Mouse (Mus musculus) heart, embryonic 14.5 days (tissue): ENCODE measurements at regions not wholly inside any gene's neighbourhood (a gene's known extent, or its start where the extent isn't known, plus 50 kb on each side); places are given as distances from the start of the nearest gene placed in this dataset.

Source experiments
- ATAC-seq: fragments of 200-750 bp; cut with Nextera tagmentation; 2 replicates; pipeline ENCODE4 v1.8.0; 2017; ENCODE audit warnings: low read depth, moderate TSS enrichment; ENCODE audit not compliant: insufficient number of reproducible peaks, insufficient read depth, low FRiP score
- H3K27ac ChIP-seq, 2 experiments: fragments of 200-500 bp in 1 of 2; fragments of 300-500 bp in 1 of 2; sonication (generic) in 1 of 2; replicated peaks in 1 of 2; 2 replicates each; pipeline ENCODE4 v1.5.1; 2012 to 2014; ENCODE audit warnings: low read depth in 2 of 2, low read length in 2 of 2, control low read depth in 1 of 2, mild to moderate bottlenecking in 1 of 2, mixed read lengths in 1 of 2; ENCODE audit not compliant: control insufficient read depth in 1 of 2, insufficient read depth in 1 of 2
- H3K27me3 ChIP-seq: fragments of 300-500 bp; sonication (generic); 2 replicates; pipeline ENCODE4 v1.6.1; 2014; ENCODE audit warnings: mild to moderate bottlenecking, low read length, control low read depth; ENCODE audit not compliant: control insufficient read depth, insufficient read depth
- H3K36me3 ChIP-seq: fragments of 300-500 bp; sonication (generic); 2 replicates; pipeline ENCODE4 v1.6.1; 2014; ENCODE audit warnings: mild to moderate bottlenecking, control low read depth, low read length, mixed read lengths; ENCODE audit not compliant: control insufficient read depth, insufficient read depth
- H3K4me1 ChIP-seq, 2 experiments: fragments of 200-500 bp in 1 of 2; fragments of 300-500 bp in 1 of 2; sonication (generic) in 1 of 2; 2 replicates each; pipeline ENCODE4 v1.6.1; 2012 to 2014; ENCODE audit warnings: low read length in 2 of 2, control low read depth in 1 of 2, mixed read lengths in 1 of 2; ENCODE audit not compliant: control insufficient read depth in 2 of 2, insufficient read depth in 2 of 2
- H3K4me2 ChIP-seq: fragments of 300-500 bp; sonication (generic); 2 replicates; pipeline ENCODE4 v1.6.1; 2014; ENCODE audit warnings: mild to moderate bottlenecking, low read length
- H3K4me3 ChIP-seq, 2 experiments: fragments of 200-500 bp in 1 of 2; fragments of 300-500 bp in 1 of 2; sonication (generic) in 1 of 2; 2 replicates each; pipeline ENCODE4 v1.5.1; 2012 to 2014; ENCODE audit warnings: low read length in 2 of 2, mild to moderate bottlenecking in 2 of 2, control low read depth in 1 of 2, low read depth in 1 of 2, moderate library complexity in 1 of 2; ENCODE audit not compliant: control insufficient read depth in 1 of 2, insufficient read depth in 1 of 2
- H3K9ac ChIP-seq: fragments of 300-500 bp; sonication (generic); 2 replicates; pipeline ENCODE4 v1.6.1; 2014; ENCODE audit warnings: mild to moderate bottlenecking, low read length
- H3K9me3 ChIP-seq: fragments of 300-500 bp; sonication (generic); 2 replicates; pipeline ENCODE4 v1.6.1; 2016; ENCODE audit warnings: low read length, control low read depth; ENCODE audit not compliant: control insufficient read depth
- WGBS: fragments of 180-500 bp; shearing (Covaris S2); extraction: QIAGEN DNeasy Blood & Tissue Kit; methylation state at CpG from one replicate; pipeline ENCODE4 v1.1.7; 2014; 5-methylcytosine and 5-hydroxymethylcytosine counted together

DNA sequence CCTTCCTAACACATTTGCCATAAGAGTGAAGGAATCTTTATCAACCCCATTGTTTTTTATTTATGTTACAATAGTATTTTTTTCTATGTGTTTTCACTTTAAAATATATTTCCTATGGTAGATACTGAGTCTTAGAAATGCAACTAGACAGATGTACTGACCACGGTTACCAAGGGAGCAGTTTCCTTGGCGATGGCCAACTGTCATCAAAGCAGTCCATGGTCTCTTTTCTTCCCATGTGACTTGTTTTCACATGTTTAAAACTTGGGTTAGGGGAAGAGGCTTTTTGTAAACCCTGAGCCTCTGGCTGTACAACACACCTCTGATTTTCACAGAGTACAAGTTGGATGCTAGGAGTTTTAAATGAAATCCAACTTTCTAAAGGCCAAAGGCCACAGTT, 411.9 kb upstream of the Gm765 start:
- 83% methylated on average over 2 of the region's 2 CpGs for WGBS
- H3K4me2 ChIP-seq = no peak overlapping the region

GRCm38 (mm10) chr6:98748618-98749017, 406.1 kb upstream of the Gm765 start:
- Histone ChIP-seq H3K4me2 (no peak overlapping the region), H3K36me3 (no peaks in the 10 kb centered on the region), H3K9me3 (no peaks in the 10 kb centered on the region), H3K4me3 (no peak overlapping the region), H3K27ac (no peak overlapping the region), H3K9ac (no peak overlapping the region), H3K4me1 (peaks cover 0 to 3% of the 10 kb centered on the region in 2 experiments; a peak in 1 of 4 replicates), H3K27me3 (no peaks in the 10 kb centered on the region)
- WGBS = 72% methylated on average over 4 of the region's 4 CpGs
- ATAC-seq = no peak

More for the DNA sequence above, 411.9 kb upstream of the Gm765 start:
- no peak overlapping the region for H3K27ac ChIP-seq
- no peak overlapping the region for H3K4me3 ChIP-seq
- H3K36me3 ChIP-seq = no peaks in the 10 kb centered on the region
- no peaks in the 10 kb centered on the region for H3K4me1 ChIP-seq
- H3K9me3 ChIP-seq = no peaks in the 10 kb centered on the region
- no peak overlapping the region for H3K9ac ChIP-seq
- no peaks in the 10 kb centered on the region for H3K27me3 ChIP-seq
- ATAC-seq = no peak

- Histone ChIP-seq H3K4me3 (no peak overlapping the region), H3K4me2 (no peak overlapping the region), H3K9me3 (no peaks in the 10 kb centered on the region), H3K36me3 (no peaks in the 10 kb centered on the region), H3K4me1 (peaks cover 0 to 3% of the 10 kb centered on the region in 2 experiments; a peak in 1 of 4 replicates), H3K27me3 (no peaks in the 10 kb centered on the region), H3K9ac (no peak overlapping the region), H3K27ac (no peak overlapping the region)
- ATAC-seq = no peak
- 37% methylated on average over 8 of the region's 8 CpGs for WGBS
These were observed 404.4 kb upstream of the Gm765 start for GRCm38 (mm10) chr6:98746976-98747375.

- no peak overlapping the region for H3K4me2 ChIP-seq
- H3K36me3 ChIP-seq = no peaks in the 10 kb centered on the region
- no peak overlapping the region for H3K4me3 ChIP-seq
- H3K27me3 ChIP-seq = no peaks in the 10 kb centered on the region
- H3K9me3 ChIP-seq = no peaks in the 10 kb centered on the region
- H3K27ac ChIP-seq = no peak overlapping the region
- 94% methylated on average over 2 of the region's 2 CpGs for WGBS
- H3K9ac ChIP-seq = no peak overlapping the region
- no peaks in the 10 kb centered on the region for H3K4me1 ChIP-seq
- no peak for ATAC-seq
These were observed 397.9 kb upstream of the Gm765 start for GRCm38 (mm10) chr6:98740447-98740846.

DNA sequence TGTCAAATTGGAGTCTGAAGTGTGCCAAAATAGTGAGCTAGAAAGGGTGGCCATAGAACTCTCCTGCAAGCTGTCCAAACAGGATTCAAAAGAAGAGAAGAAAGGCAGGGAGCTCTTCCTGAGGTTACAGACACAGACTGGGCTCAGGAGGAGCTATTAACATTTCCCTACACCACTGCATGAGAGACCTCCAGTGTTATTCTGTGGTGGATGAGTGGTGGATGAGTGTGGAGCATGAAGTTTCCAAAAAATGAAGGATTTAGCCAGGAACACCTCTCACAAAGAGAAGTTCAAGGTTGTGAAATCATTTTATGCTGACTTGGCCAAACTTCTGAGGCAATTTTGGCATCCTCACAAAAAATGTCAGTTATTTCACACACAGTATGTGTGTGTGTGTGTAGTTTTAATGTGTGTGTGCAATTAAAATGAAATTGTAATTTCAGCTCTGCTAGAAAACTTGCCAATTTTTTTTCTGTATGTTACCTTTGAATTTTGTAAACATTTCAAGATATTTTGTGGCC, 388.5 kb upstream of the Gm765 start:
- H3K27ac ChIP-seq = no peak overlapping the region
- no peak for ATAC-seq
- no peak overlapping the region for H3K9ac ChIP-seq
- H3K4me1 ChIP-seq = no peaks in the 10 kb centered on the region; a peak in 1 of 4 replicates
- H3K9me3 ChIP-seq = no peaks in the 10 kb centered on the region
- no peak overlapping the region for H3K4me3 ChIP-seq
- no peak overlapping the region for H3K4me2 ChIP-seq
- H3K36me3 ChIP-seq = no peaks in the 10 kb centered on the region
- H3K27me3 ChIP-seq = no peaks in the 10 kb centered on the region

- no peak overlapping the region for H3K9ac ChIP-seq
- 51% methylated on average over 5 of the region's 5 CpGs for WGBS
- H3K4me3 ChIP-seq = no peak overlapping the region
These were observed 384.1 kb upstream of the Gm765 start for GRCm38 (mm10) chr6:98726605-98727144.

DNA sequence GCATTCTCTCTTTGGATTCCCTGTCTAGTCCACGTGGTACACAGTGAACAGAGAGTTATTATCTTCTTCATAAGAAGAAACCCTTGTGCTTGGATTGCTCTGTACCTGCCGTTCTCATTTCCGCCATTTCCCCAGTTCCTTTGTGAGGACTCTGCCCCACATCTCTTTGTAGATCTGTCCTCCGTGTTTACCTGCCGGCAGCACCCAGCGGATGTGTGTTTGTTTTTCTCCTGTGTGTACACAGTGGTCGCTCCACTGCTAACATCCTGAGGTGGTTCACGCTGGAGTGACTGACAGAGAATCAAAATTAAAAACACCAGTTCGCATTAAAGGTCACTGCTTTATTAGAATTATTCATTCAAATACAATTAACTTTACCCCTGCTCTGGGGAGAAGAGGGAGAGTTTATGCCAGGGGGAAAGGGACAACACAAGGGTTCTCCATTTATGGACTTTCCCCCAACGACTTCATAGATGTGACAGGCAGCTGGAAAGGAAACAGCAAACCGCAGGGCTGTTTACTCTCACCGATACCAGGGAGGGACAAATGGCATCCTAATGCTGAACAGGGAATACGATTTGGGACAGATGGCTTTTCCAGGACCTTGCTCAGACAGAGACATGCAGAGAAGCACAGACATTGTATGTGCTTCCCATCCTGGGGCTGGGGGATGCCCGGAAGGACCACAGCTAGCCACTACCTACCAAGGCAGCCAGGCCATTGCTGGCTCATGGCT, 362.5 kb upstream of the Gm765 start:
- Histone ChIP-seq H3K4me3 (no peak overlapping the region), H3K36me3 (no peaks in the 10 kb centered on the region), H3K27ac (no peak overlapping the region), H3K9me3 (no peaks in the 10 kb centered on the region), H3K4me1 (no peaks in the 10 kb centered on the region), H3K9ac (no peak overlapping the region), H3K4me2 (no peak overlapping the region), H3K27me3 (no peaks in the 10 kb centered on the region)
- 64% methylated on average over 14 of the region's 14 CpGs for WGBS
- ATAC-seq = no peak

More at GRCm38 (mm10) chr6:98726605-98727144, 384.1 kb upstream of the Gm765 start:
- H3K36me3 ChIP-seq = no peaks in the 10 kb centered on the region
- H3K4me1 ChIP-seq = no peaks in the 10 kb centered on the region; a peak in 1 of 4 replicates
- H3K9me3 ChIP-seq = no peaks in the 10 kb centered on the region
- ATAC-seq = no peak
- no peaks in the 10 kb centered on the region for H3K27me3 ChIP-seq
- H3K4me2 ChIP-seq = no peak overlapping the region
- H3K27ac ChIP-seq = no peak overlapping the region
